Mouse (Mus musculus) lung, postnatal 10 days (tissue): ENCODE data around the gene Zcchc10.
"Not testable (repeated sequence)": the region's sequence is repeated elsewhere in the genome, so short reads cannot be mapped to it uniquely, and the experiment has no call there.

ENCODE experiments used
- DNase-seq: peaks from one replicate; pipeline ENCODE4 v3.0.0; 2021

The Zcchc10 gene

GRCm38 (mm10) chr11:53324512-53324968 lies at the start of gene Zcchc10:
Gene Zcchc10 (plus strand): TSS chr11:53324679.
- peak; percentile 96 for DNase-seq

GRCm38 (mm10) chr11:53275358-53275757 lies 49.1 kb upstream of the Zcchc10 start:
- DNase-seq, result no peak

- DNase-seq, result no peak
Observed at GRCm38 (mm10) chr11:53278411-53278810, 46.1 kb upstream of the Zcchc10 start.

GRCm38 (mm10) chr11:53285885-53286284 lies 38.6 kb upstream of the Zcchc10 start:
- no peak for DNase-seq

- not testable (repeated sequence) for DNase-seq
Observed at GRCm38 (mm10) chr11:53290187-53290586, 34.3 kb upstream of the Zcchc10 start.

- DNase-seq, result no peak
Observed at GRCm38 (mm10) chr11:53290871-53291270, 33.6 kb upstream of the Zcchc10 start.

GRCm38 (mm10) chr11:53294441-53294840 lies 30.0 kb upstream of the Zcchc10 start:
- DNase-seq, result no peak

- DNase-seq, result no peak
Observed at GRCm38 (mm10) chr11:53296880-53297279, 27.6 kb upstream of the Zcchc10 start.

- DNase-seq, result no peak
Observed at GRCm38 (mm10) chr11:53297947-53298860, 26.3 kb upstream of the Zcchc10 start.

- peak; percentile 75 for DNase-seq
Observed at GRCm38 (mm10) chr11:53299551-53300329, 24.7 kb upstream of the Zcchc10 start.

GRCm38 (mm10) chr11:53300330-53301166 lies 23.9 kb upstream of the Zcchc10 start, which contains the start of gene Hspa4:
Gene Hspa4 (minus strand): TSS chr11:53300457.
- peak; percentile 99 for DNase-seq

- DNase-seq, result no peak
Observed at GRCm38 (mm10) chr11:53301167-53301515, 23.3 kb upstream of the Zcchc10 start.

GRCm38 (mm10) chr11:53304044-53304840 lies 20.2 kb upstream of the Zcchc10 start:
- no peak for DNase-seq

- DNase-seq, result peak; percentile 65
Observed at GRCm38 (mm10) chr11:53306965-53307364, 17.5 kb upstream of the Zcchc10 start.

GRCm38 (mm10) chr11:53307558-53308065 lies 16.9 kb upstream of the Zcchc10 start:
- peak; percentile 85 for DNase-seq

- peak; percentile 67 for DNase-seq
Observed at GRCm38 (mm10) chr11:53308251-53308864, 16.1 kb upstream of the Zcchc10 start.

- peak; percentile 91 for DNase-seq
Observed at GRCm38 (mm10) chr11:53308884-53309310, 15.6 kb upstream of the Zcchc10 start.

GRCm38 (mm10) chr11:53311385-53311784 lies 13.1 kb upstream of the Zcchc10 start:
- DNase-seq, result no peak

- DNase-seq, result not testable (repeated sequence)
Observed at GRCm38 (mm10) chr11:53312823-53313222, 11.7 kb upstream of the Zcchc10 start.

GRCm38 (mm10) chr11:53314770-53315173 lies 9.7 kb upstream of the Zcchc10 start:
- peak; percentile 83 for DNase-seq

GRCm38 (mm10) chr11:53316996-53317395 lies 7.5 kb upstream of the Zcchc10 start:
- peak; percentile 19 for DNase-seq
